Mouse (Mus musculus) C2C12 (cell line): Measurements from ENCODE around the gene Als2cr12.
"Not testable (repeated sequence)": the region's sequence is repeated elsewhere in the genome, so short reads cannot be mapped to it uniquely, and the experiment has no call there.

Source experiments
- CTCF ChIP-seq: IDR thresholded peaks from one replicate; pipeline ENCODE4 v1.5.1; 2011; ENCODE audit not compliant: control insufficient read depth, insufficient read depth, insufficient read length
- MAX ChIP-seq: IDR thresholded peaks from one replicate; pipeline ENCODE4 v1.6.1; 2011; ENCODE audit warnings: mild to moderate bottlenecking, control low read depth
- MYOD1 ChIP-seq: IDR thresholded peaks from one replicate; pipeline ENCODE4 v1.6.1; 2011; ENCODE audit warnings: low read depth; ENCODE audit not compliant: control insufficient read depth, insufficient read length
- MYOG ChIP-seq: IDR thresholded peaks from one replicate; pipeline ENCODE4 v1.6.1; 2011; ENCODE audit not compliant: control insufficient read depth, insufficient read length; ENCODE audit errors: extremely low read depth
- USF1 ChIP-seq: IDR thresholded peaks from one replicate; pipeline ENCODE4 v1.6.1; 2011; ENCODE audit warnings: low read depth, mild to moderate bottlenecking, control low read depth, moderate library complexity

DNA sequence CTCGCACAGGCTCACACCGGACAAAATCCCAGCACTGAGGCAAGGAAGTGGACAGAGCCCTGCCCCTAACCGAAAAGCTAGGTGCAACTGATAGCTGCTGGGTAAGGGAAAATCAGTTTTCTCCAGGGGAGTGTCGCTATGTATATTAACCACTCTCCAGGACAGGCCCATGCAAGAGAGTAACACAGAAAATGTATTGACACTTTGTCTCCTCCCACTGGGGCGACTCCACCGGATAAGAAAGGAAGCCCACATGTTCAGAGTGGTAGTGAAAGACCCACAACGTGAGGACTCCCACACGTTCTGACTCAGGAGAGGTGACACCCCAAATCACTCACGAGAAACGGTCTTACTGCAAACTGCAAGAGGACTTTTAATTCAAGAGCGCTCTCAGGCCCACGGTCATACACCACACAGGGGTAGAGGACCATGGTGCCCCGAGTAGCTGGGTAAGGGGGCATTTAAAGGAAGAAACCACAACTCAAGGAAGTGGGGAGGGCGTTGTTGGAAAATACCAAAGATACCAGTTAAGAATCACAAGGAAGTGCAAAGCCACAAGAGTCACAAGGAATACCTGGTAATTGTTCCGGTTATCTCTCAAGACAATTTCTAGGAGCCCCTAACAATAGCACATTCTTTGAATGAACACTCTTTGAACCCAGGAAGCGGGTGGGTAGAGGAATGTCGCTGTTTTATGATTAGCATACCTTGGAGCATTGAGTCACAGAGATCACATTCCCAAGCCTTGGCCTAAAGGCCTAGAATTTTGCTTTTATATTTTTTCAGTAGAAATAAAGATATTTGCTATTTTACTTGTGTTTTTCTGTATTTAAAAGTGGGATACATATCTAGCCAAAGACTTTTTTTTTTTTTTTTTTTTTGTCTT, 44.0 kb downstream of the Als2cr12 start:
- not testable (repeated sequence) for TF ChIP-seq MYOG, MYOD1, CTCF, USF1, MAX
